Mouse (Mus musculus): ENCODE data around the gene Pin1rt1. TPM values are rescaled to one million over a fixed set of nuclear protein-coding genes. Genes with fewer than 3 reads are reported as not detected.

Pin1rt1 gene
- 0.34 TPM in 1 of 2 replicates, not detected in the other for polyA plus RNA-seq (2015; fragmentation: Nextera tagmentation; extraction: Ambion mirVana)

GRCm38 (mm10) chr2:104716279-104716678, at the start of gene Pin1rt1:
TSS of gene Pin1rt1 (minus strand) at chr2:104716379.
- Histone ChIP-seq H3K27me3 (no peaks in the 10 kb centered on the region), H3K4me1 (replicated peaks) (peaks cover 15% of the 10 kb centered on the region), H3K4me2 (no peak within 1 kb of the TSS), H3K9me3 (no peaks in the 10 kb centered on the region), H3K9ac (no peak within 1 kb of the TSS), H3K36me3 (no peaks in the 10 kb centered on the region), H3K27ac (replicated peaks) (no peak within 1 kb of the TSS), H3K4me3 (no peak within 1 kb of the TSS)
- 93% methylated on average over 4 of the region's 4 CpGs for WGBS
- ATAC-seq (ENCODE audit: low read depth), result no peak

- Histone ChIP-seq H3K4me1 (replicated peaks) (no peaks in the 10 kb centered on the region), H3K27me3 (no peaks in the 10 kb centered on the region), H3K9me3 (no peaks in the 10 kb centered on the region), H3K36me3 (peaks cover 61% of the 10 kb centered on the region), H3K4me2 (no peak overlapping the region), H3K9ac (no peak overlapping the region), H3K4me3 (no peak overlapping the region), H3K27ac (replicated peaks) (no peak overlapping the region)
- 90% methylated on average over 4 of the region's 4 CpGs for WGBS
- ATAC-seq (ENCODE audit: low read depth), result no peak
These were observed 47.8 kb upstream of the Pin1rt1 start for GRCm38 (mm10) chr2:104764018-104764417.

GRCm38 (mm10) chr2:104763134-104763703, 47.0 kb upstream of the Pin1rt1 start:
- peaks cover 56% of the 10 kb centered on the region for H3K36me3 ChIP-seq
- WGBS, result 84% methylated on average over 8 of the region's 8 CpGs

GRCm38 (mm10) chr2:104750611-104751010, 34.4 kb upstream of the Pin1rt1 start:
- no peak overlapping the region for H3K27ac ChIP-seq (replicated peaks)
- H3K9me3 ChIP-seq, result no peaks in the 10 kb centered on the region
- H3K4me2 ChIP-seq, result no peak overlapping the region
- no peak for ATAC-seq (ENCODE audit: low read depth)
- H3K36me3 ChIP-seq, result peaks cover 10% of the 10 kb centered on the region; the same call in 1 of the 2 replicates
- H3K4me3 ChIP-seq, result no peak overlapping the region
- no peak overlapping the region for H3K9ac ChIP-seq
- WGBS, result 65% methylated on average over 3 of the region's 3 CpGs
- H3K27me3 ChIP-seq, result no peaks in the 10 kb centered on the region
- H3K4me1 ChIP-seq (replicated peaks), result no peaks in the 10 kb centered on the region

More at GRCm38 (mm10) chr2:104763134-104763703, 47.0 kb upstream of the Pin1rt1 start:
- Histone ChIP-seq H3K9ac (no peak overlapping the region), H3K9me3 (no peaks in the 10 kb centered on the region), H3K27me3 (no peaks in the 10 kb centered on the region), H3K4me2 (no peak overlapping the region), H3K27ac (replicated peaks) (no peak overlapping the region), H3K4me1 (replicated peaks) (no peaks in the 10 kb centered on the region), H3K4me3 (no peak overlapping the region)
- ATAC-seq (ENCODE audit: low read depth), result no peak

- H3K36me3 ChIP-seq, result peaks cover 6% of the 10 kb centered on the region; the same call in 1 of the 2 replicates
These were observed 32.5 kb upstream of the Pin1rt1 start for GRCm38 (mm10) chr2:104748652-104749183.

GRCm38 (mm10) chr2:104746251-104746650, 30.1 kb upstream of the Pin1rt1 start:
- Histone ChIP-seq H3K9me3 (no peaks in the 10 kb centered on the region), H3K4me2 (no peak overlapping the region), H3K36me3 (no peaks in the 10 kb centered on the region), H3K4me1 (replicated peaks) (peaks cover 19% of the 10 kb centered on the region), H3K27ac (replicated peaks) (no peak overlapping the region), H3K27me3 (peaks cover 31% of the 10 kb centered on the region), H3K4me3 (no peak overlapping the region), H3K9ac (no peak overlapping the region)
- 54% methylated on average over 8 of the region's 8 CpGs for WGBS
- no peak for ATAC-seq (ENCODE audit: low read depth)

More at GRCm38 (mm10) chr2:104748652-104749183, 32.5 kb upstream of the Pin1rt1 start:
- peaks cover 11% of the 10 kb centered on the region for H3K27me3 ChIP-seq
- ATAC-seq (ENCODE audit: low read depth), result no peak
- no peak overlapping the region for H3K4me3 ChIP-seq
- H3K9me3 ChIP-seq, result no peaks in the 10 kb centered on the region
- 73% methylated on average over 5 of the region's 5 CpGs for WGBS
- H3K27ac ChIP-seq (replicated peaks), result no peak overlapping the region
- H3K4me2 ChIP-seq, result no peak overlapping the region
- H3K4me1 ChIP-seq (replicated peaks), result no peaks in the 10 kb centered on the region
- H3K9ac ChIP-seq, result no peak overlapping the region

GRCm38 (mm10) chr2:104743971-104744370, 27.8 kb upstream of the Pin1rt1 start:
- no peak for ATAC-seq (ENCODE audit: low read depth)
- no peak overlapping the region for H3K27ac ChIP-seq (replicated peaks)

GRCm38 (mm10) chr2:104743160-104743559, 27.0 kb upstream of the Pin1rt1 start:
- no peak; the same call in 1 of the 2 replicates for ATAC-seq (ENCODE audit: low read depth)
- Histone ChIP-seq H3K4me1 (replicated peaks) (peaks cover 28% of the 10 kb centered on the region), H3K9ac (no peak overlapping the region), H3K4me2 (peak overlapping the region; percentile 98), H3K27me3 (peaks cover 47% of the 10 kb centered on the region), H3K9me3 (no peaks in the 10 kb centered on the region), H3K27ac (replicated peaks) (no peak overlapping the region), H3K36me3 (no peaks in the 10 kb centered on the region), H3K4me3 (peak overlapping the region; percentile 70)
- 6% methylated on average over 7 of the region's 7 CpGs for WGBS

More at GRCm38 (mm10) chr2:104743971-104744370, 27.8 kb upstream of the Pin1rt1 start:
- Histone ChIP-seq H3K9me3 (no peaks in the 10 kb centered on the region), H3K4me1 (replicated peaks) (peaks cover 28% of the 10 kb centered on the region), H3K4me3 (no peak overlapping the region), H3K4me2 (no peak overlapping the region), H3K9ac (no peak overlapping the region), H3K36me3 (no peaks in the 10 kb centered on the region), H3K27me3 (peaks cover 47% of the 10 kb centered on the region)
- WGBS, result 45% methylated on average over 5 of the region's 5 CpGs

GRCm38 (mm10) chr2:104742741-104743064, 26.5 kb upstream of the Pin1rt1 start, which contains the start of gene Depdc7:
TSS of gene Depdc7 (minus strand) at chr2:104742878.
- WGBS, result under 1% methylated on average over 31 of the region's 31 CpGs
- H3K4me3 ChIP-seq, result peak within 1 kb of the TSS; percentile 70
- H3K9ac ChIP-seq, result peak within 1 kb of the TSS; percentile 71
- no peak within 1 kb of the TSS for H3K27ac ChIP-seq (replicated peaks)
- no peaks in the 10 kb centered on the region for H3K36me3 ChIP-seq
- no peaks in the 10 kb centered on the region for H3K9me3 ChIP-seq
- H3K27me3 ChIP-seq, result peaks cover 47% of the 10 kb centered on the region
- ATAC-seq (ENCODE audit: low read depth), result peak; percentile 85
- peaks cover 28% of the 10 kb centered on the region for H3K4me1 ChIP-seq (replicated peaks)
- H3K4me2 ChIP-seq, result peak within 1 kb of the TSS; percentile 98

- Histone ChIP-seq H3K27ac (replicated peaks) (no peak overlapping the region), H3K9me3 (no peaks in the 10 kb centered on the region), H3K4me1 (replicated peaks) (peaks cover 28% of the 10 kb centered on the region), H3K9ac (peak overlapping the region; percentile 71), H3K36me3 (no peaks in the 10 kb centered on the region), H3K27me3 (peaks cover 47% of the 10 kb centered on the region), H3K4me3 (peak overlapping the region; percentile 70), H3K4me2 (peak overlapping the region; percentile 98)
- peak; percentile 50 for ATAC-seq (ENCODE audit: low read depth)
- WGBS, result 5% methylated on average over 46 of the region's 46 CpGs
These were observed 25.9 kb upstream of the Pin1rt1 start for GRCm38 (mm10) chr2:104741896-104742740.

GRCm38 (mm10) chr2:104741015-104741758, 25.0 kb upstream of the Pin1rt1 start:
- WGBS, result 27% methylated on average over 7 of the region's 7 CpGs
- peaks cover 47% of the 10 kb centered on the region for H3K27me3 ChIP-seq
- H3K9me3 ChIP-seq, result no peaks in the 10 kb centered on the region
- H3K36me3 ChIP-seq, result no peaks in the 10 kb centered on the region
- H3K4me3 ChIP-seq, result no peak overlapping the region
- no peak for ATAC-seq (ENCODE audit: low read depth)
- H3K4me2 ChIP-seq, result peak overlapping the region; percentile 98; the same call in 1 of the 2 replicates
- no peak overlapping the region for H3K9ac ChIP-seq
- peaks cover 28% of the 10 kb centered on the region for H3K4me1 ChIP-seq (replicated peaks)
- no peak overlapping the region for H3K27ac ChIP-seq (replicated peaks)
